Mouse (Mus musculus) neural tube, embryonic 11.5 days (tissue): ENCODE data around the gene Sun5. TPM values are rescaled to one million over a fixed set of nuclear protein-coding genes. Genes with fewer than 3 reads are reported as not detected.

Experiments
- ATAC-seq: fragments of 200-750 bp; cut with Nextera tagmentation; 2 replicates; pipeline ENCODE4 v1.8.0; 2017; ENCODE audit warnings: moderate number of reproducible peaks, mild to moderate bottlenecking, moderate TSS enrichment, moderate library complexity; ENCODE audit not compliant: insufficient read depth, low FRiP score, low TSS enrichment
- DNase-seq: peaks from one replicate; pipeline ENCODE4 v3.0.0-alpha.2; 2015; ENCODE audit warnings: low spot score
- H3K27ac ChIP-seq: fragments of 300-500 bp; sonication (generic); 2 replicates; pipeline ENCODE4 v1.5.1; 2014; ENCODE audit warnings: low read depth, mild to moderate bottlenecking, low read length
- H3K27me3 ChIP-seq: fragments of 300-500 bp; sonication (generic); 2 replicates; pipeline ENCODE4 v1.6.1; 2014; ENCODE audit warnings: mild to moderate bottlenecking, low read length, mixed read lengths; ENCODE audit not compliant: control insufficient read depth, insufficient read depth
- H3K36me3 ChIP-seq: fragments of 300-500 bp; sonication (generic); 2 replicates; pipeline ENCODE4 v1.6.1; 2014; ENCODE audit warnings: mild to moderate bottlenecking, low read length, moderate library complexity, mixed read lengths; ENCODE audit not compliant: control insufficient read depth, insufficient read depth
- H3K4me1 ChIP-seq: fragments of 300-500 bp; sonication (generic); 2 replicates; pipeline ENCODE4 v1.6.1; 2014; ENCODE audit warnings: low read length, mixed read lengths; ENCODE audit not compliant: control insufficient read depth, insufficient read depth
- H3K4me2 ChIP-seq: fragments of 300-500 bp; sonication (generic); 2 replicates; pipeline ENCODE4 v1.6.1; 2014; ENCODE audit warnings: low read depth, mild to moderate bottlenecking, moderate library complexity
- H3K4me3 ChIP-seq: fragments of 300-500 bp; sonication (generic); 2 replicates; pipeline ENCODE4 v1.5.1; 2014; ENCODE audit warnings: low read depth, low read length
- H3K9ac ChIP-seq: fragments of 300-500 bp; sonication (generic); 2 replicates; pipeline ENCODE4 v1.6.1; 2014; ENCODE audit warnings: mild to moderate bottlenecking, low read length
- H3K9me3 ChIP-seq: fragments of 300-500 bp; sonication (generic); 2 replicates; pipeline ENCODE4 v1.6.1; 2016; ENCODE audit warnings: low read length; ENCODE audit not compliant: control insufficient read depth
- WGBS: fragments of 180-500 bp; shearing (Covaris S2); extraction: QIAGEN DNeasy Blood & Tissue Kit; methylation state at CpG from one replicate; pipeline ENCODE4 v1.1.7; 2014; 5-methylcytosine and 5-hydroxymethylcytosine counted together
- polyA plus RNA-seq: library from polyadenylated mRNA; unstranded; fragments of >200 nt; fragmentation: Nextera tagmentation; extraction: Ambion mirVana; gene quantifications from 2 replicates; pipeline ENCODE4 v1.2.1, GENCODE M21; 2014

Gene Sun5
- not detected in 2 replicates for polyA plus RNA-seq

GRCm38 (mm10) chr2:153870984-153871383 lies at the start of gene Sun5:
Gene Sun5 (minus strand): TSS chr2:153871084.
- DNase-seq (no peak), ATAC-seq (no peak)
- Histone ChIP-seq H3K27ac (no peak within 1 kb of the TSS), H3K9ac (no peak within 1 kb of the TSS), H3K4me2 (no peak within 1 kb of the TSS), H3K4me1 (no peaks in the 10 kb centered on the region), H3K4me3 (no peak within 1 kb of the TSS), H3K27me3 (no peaks in the 10 kb centered on the region), H3K9me3 (no peaks in the 10 kb centered on the region), H3K36me3 (no peaks in the 10 kb centered on the region)
- 86% methylated on average over 4 of the region's 4 CpGs for WGBS

GRCm38 (mm10) chr2:153917930-153918329 lies 47.0 kb upstream of the Sun5 start, which contains the start of gene Bpifb3:
Gene Bpifb3 (plus strand): TSS chr2:153918230.
- Histone ChIP-seq H3K27ac (no peak within 1 kb of the TSS), H3K36me3 (no peaks in the 10 kb centered on the region), H3K9ac (no peak within 1 kb of the TSS), H3K4me1 (no peaks in the 10 kb centered on the region), H3K4me3 (no peak within 1 kb of the TSS), H3K4me2 (no peak within 1 kb of the TSS), H3K27me3 (no peaks in the 10 kb centered on the region), H3K9me3 (no peaks in the 10 kb centered on the region)
- DNase-seq: no peak
- 76% methylated on average over 8 of the region's 8 CpGs for WGBS
- no peak for ATAC-seq

GRCm38 (mm10) chr2:153914151-153914550 lies 43.3 kb upstream of the Sun5 start:
- ATAC-seq (no peak), DNase-seq (no peak)
- no peak overlapping the region for H3K27ac ChIP-seq
- H3K36me3 ChIP-seq: no peaks in the 10 kb centered on the region
- H3K4me1 ChIP-seq: no peaks in the 10 kb centered on the region
- no peak overlapping the region for H3K4me2 ChIP-seq
- no peaks in the 10 kb centered on the region for H3K9me3 ChIP-seq
- no peak overlapping the region for H3K9ac ChIP-seq
- no peak overlapping the region for H3K4me3 ChIP-seq
- 82% methylated on average over 5 of the region's 5 CpGs for WGBS
- no peaks in the 10 kb centered on the region for H3K27me3 ChIP-seq

DNA sequence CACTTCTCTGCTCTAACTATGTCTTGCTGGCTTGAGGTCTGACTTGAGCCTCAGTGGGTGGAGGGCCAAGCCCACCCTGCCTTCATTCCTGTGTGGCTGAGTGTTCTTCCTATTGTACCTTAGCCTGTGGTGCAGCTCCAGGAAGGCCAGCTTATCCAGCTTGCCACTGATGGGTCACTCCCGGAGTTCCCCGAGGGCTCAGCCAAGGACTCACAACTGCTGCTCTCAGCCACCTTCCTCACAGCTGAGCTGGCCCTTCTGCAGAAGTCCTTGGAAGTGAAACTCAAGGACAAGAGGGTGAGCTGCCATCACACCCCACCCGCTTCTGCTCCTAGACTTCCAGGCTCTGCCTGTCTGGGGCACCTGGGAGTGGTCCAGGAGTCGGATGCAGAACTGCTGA lies 35.7 kb upstream of the Sun5 start:
- H3K9ac ChIP-seq: no peak overlapping the region

DNA sequence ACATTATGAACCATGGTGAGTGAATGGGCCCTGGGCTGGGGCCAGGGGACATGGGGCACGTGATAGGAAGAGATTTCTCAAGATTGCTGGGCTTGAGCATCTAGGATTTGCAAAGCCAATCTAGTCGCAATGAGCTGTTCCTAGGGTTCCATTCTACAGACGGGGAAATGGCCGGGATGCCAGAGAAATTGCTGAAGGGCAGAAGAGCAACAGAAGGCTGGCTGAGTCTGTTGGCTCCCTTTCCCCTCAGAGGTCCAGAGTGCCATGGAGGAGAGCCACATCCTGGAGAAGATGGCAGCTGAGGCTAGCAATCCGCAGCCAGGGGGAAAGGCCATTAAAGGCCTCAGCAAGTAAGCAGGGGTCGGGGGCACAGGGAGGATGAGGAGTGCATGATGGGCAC lies 31.8 kb upstream of the Sun5 start:
- 80% methylated on average over 6 of the region's 6 CpGs for WGBS
- Histone ChIP-seq H3K27ac (no peak overlapping the region), H3K4me3 (no peak overlapping the region), H3K4me2 (no peak overlapping the region), H3K27me3 (no peaks in the 10 kb centered on the region), H3K4me1 (no peaks in the 10 kb centered on the region), H3K9me3 (no peaks in the 10 kb centered on the region), H3K36me3 (no peaks in the 10 kb centered on the region), H3K9ac (no peak overlapping the region)
- DNase-seq: no peak
- ATAC-seq: no peak

More for the DNA sequence above, 35.7 kb upstream of the Sun5 start:
- ATAC-seq (no peak), DNase-seq (no peak)
- 86% methylated on average over 4 of the region's 4 CpGs for WGBS
- H3K4me1 ChIP-seq: no peaks in the 10 kb centered on the region
- no peaks in the 10 kb centered on the region for H3K9me3 ChIP-seq
- no peak overlapping the region for H3K27ac ChIP-seq
- H3K4me3 ChIP-seq: no peak overlapping the region
- H3K27me3 ChIP-seq: no peaks in the 10 kb centered on the region
- no peaks in the 10 kb centered on the region for H3K36me3 ChIP-seq
- H3K4me2 ChIP-seq: no peak overlapping the region

GRCm38 (mm10) chr2:153900088-153900487 lies 29.2 kb upstream of the Sun5 start, which contains the start of gene Bpifb6:
Gene Bpifb6 (plus strand): TSS chr2:153900388.
- Histone ChIP-seq H3K27ac (no peak within 1 kb of the TSS), H3K9ac (no peak within 1 kb of the TSS), H3K4me3 (no peak within 1 kb of the TSS), H3K4me1 (no peaks in the 10 kb centered on the region), H3K27me3 (no peaks in the 10 kb centered on the region), H3K36me3 (no peaks in the 10 kb centered on the region), H3K4me2 (no peak within 1 kb of the TSS), H3K9me3 (no peaks in the 10 kb centered on the region)
- ATAC-seq (no peak), DNase-seq (no peak)
- 78% methylated on average over 4 of the region's 4 CpGs for WGBS

DNA sequence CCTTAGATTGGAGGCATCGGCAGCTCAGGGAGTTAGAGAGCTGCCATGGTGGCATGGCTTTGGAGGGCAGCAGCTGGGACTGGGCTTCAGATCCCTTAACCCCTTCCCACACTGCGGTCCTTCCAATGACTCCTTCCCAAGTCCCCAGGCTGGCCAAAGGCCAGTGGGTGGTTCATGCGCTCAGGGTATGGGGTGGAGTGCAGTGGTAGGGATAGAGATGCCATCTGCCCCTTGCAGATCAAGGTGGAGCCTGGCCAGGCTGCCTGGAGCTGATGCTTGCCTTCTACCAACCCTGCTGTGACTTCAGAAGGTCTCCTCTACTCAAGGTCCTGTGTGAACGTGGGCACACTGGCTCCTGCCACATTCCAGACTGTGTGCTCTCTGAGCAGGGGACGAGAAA lies 28.2 kb upstream of the Sun5 start:
- Histone ChIP-seq H3K4me3 (no peak overlapping the region), H3K36me3 (no peaks in the 10 kb centered on the region), H3K9me3 (no peaks in the 10 kb centered on the region), H3K27me3 (no peaks in the 10 kb centered on the region), H3K4me1 (no peaks in the 10 kb centered on the region), H3K9ac (no peak overlapping the region), H3K4me2 (no peak overlapping the region), H3K27ac (no peak overlapping the region)
- ATAC-seq: no peak
- WGBS: 83% methylated on average over 5 of the region's 5 CpGs
- no peak for DNase-seq

- Histone ChIP-seq H3K4me1 (no peaks in the 10 kb centered on the region), H3K4me3 (no peak within 1 kb of the TSS), H3K36me3 (no peaks in the 10 kb centered on the region), H3K9ac (no peak within 1 kb of the TSS), H3K9me3 (no peaks in the 10 kb centered on the region), H3K4me2 (no peak within 1 kb of the TSS), H3K27ac (no peak within 1 kb of the TSS), H3K27me3 (no peaks in the 10 kb centered on the region)
- ATAC-seq: no peak
- DNase-seq: no peak
- WGBS: 71% methylated on average over 9 of the region's 9 CpGs
Observed at GRCm38 (mm10) chr2:153874745-153875144, 3.9 kb upstream of the Sun5 start, which contains the start of gene Bpifb2. Gene Bpifb2 (plus strand): TSS chr2:153875045.

- H3K9me3 ChIP-seq: no peaks in the 10 kb centered on the region
Observed at GRCm38 (mm10) chr2:153861960-153862359, 8.9 kb downstream of the Sun5 start.

More at GRCm38 (mm10) chr2:153861960-153862359, 8.9 kb downstream of the Sun5 start:
- Histone ChIP-seq H3K4me1 (no peaks in the 10 kb centered on the region), H3K36me3 (no peaks in the 10 kb centered on the region), H3K4me2 (no peak overlapping the region), H3K27me3 (no peaks in the 10 kb centered on the region), H3K27ac (no peak overlapping the region), H3K9ac (no peak overlapping the region), H3K4me3 (no peak overlapping the region)
- DNase-seq: no peak
- ATAC-seq: no peak
- WGBS: 94% methylated on average over 3 of the region's 3 CpGs
